Mouse (Mus musculus): Measurements from ENCODE around the gene Gemin6. TPM values are rescaled to one million over a fixed set of nuclear protein-coding genes. Genes with fewer than 3 reads are reported as not detected.
A peak's percentile ranks its signal among the peaks of the same experiment; 100 is the strongest.
"Not testable (repeated sequence)": the region's sequence is repeated elsewhere in the genome, so short reads cannot be mapped to it uniquely, and the experiment has no call there.

Gene Gemin6
- polyA plus RNA-seq (2015; fragmentation: Nextera tagmentation; extraction: Ambion mirVana), result 37.3 and 38.4 TPM in 2 replicates

GRCm38 (mm10) chr17:80224326-80225116 lies at the start of gene Gemin6:
Gene Gemin6 (plus strand): TSS chr17:80224441.
- ATAC-seq (ENCODE audit: low FRiP score, low read depth), result peak; percentile 98
- H3K4me1 ChIP-seq, result no peaks in the 10 kb centered on the region; the same call in 1 of the 2 replicates
- H3K27ac ChIP-seq, result peak within 1 kb of the TSS; percentile 91
- H3K4me2 ChIP-seq (replicated peaks), result peak within 1 kb of the TSS; percentile 76
- peak within 1 kb of the TSS; percentile 77 for H3K9ac ChIP-seq
- H3K9me3 ChIP-seq, result no peaks in the 10 kb centered on the region
- H3K4me3 ChIP-seq, result peak within 1 kb of the TSS; percentile 62
- H3K36me3 ChIP-seq, result peaks cover 8% of the 10 kb centered on the region; the same call in 1 of the 2 replicates
- WGBS, result under 1% methylated on average over 33 of the region's 33 CpGs
- no peaks in the 10 kb centered on the region for H3K27me3 ChIP-seq

DNA sequence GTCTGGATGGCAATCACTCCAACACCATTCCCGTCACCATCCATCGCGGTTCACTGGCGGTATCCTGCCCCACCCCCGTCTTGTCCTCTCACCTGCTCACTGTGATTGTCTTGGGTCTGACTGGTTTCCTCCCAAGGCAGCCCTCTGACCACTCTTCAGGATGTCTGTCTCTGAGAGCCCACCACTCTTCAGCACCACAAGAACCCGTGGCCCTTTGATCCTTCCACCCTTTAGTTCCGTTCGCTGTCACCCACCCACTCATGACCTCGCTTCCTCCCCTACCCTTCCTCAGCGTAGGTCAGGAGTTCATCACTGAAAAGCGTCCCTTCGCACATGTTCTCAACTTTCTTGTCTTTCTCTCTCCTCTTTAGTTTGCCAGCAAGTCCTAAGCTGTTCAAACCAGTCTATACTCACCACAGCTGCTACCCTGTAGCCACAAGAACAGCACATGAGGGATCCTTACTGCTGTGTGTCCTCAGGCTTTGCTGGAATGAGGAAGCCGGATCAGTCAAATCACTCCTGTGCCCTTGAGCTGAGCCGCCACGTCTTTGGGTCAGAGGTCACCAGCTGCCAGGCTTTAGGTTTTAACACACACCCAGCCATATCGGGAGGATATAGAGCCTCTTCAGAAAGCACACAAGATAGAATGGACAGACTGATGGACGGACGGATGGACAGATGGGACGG lies 49.4 kb upstream of the Gemin6 start:
- Histone ChIP-seq H3K9me3 (no peaks in the 10 kb centered on the region), H3K9ac (no peak overlapping the region), H3K4me3 (no peak overlapping the region), H3K4me1 (no peaks in the 10 kb centered on the region), H3K4me2 (replicated peaks) (no peak overlapping the region), H3K27ac (no peak overlapping the region), H3K27me3 (no peaks in the 10 kb centered on the region), H3K36me3 (no peaks in the 10 kb centered on the region)
- 74% methylated on average over 19 of the region's 19 CpGs for WGBS
- no peak for ATAC-seq (ENCODE audit: low FRiP score, low read depth)

DNA sequence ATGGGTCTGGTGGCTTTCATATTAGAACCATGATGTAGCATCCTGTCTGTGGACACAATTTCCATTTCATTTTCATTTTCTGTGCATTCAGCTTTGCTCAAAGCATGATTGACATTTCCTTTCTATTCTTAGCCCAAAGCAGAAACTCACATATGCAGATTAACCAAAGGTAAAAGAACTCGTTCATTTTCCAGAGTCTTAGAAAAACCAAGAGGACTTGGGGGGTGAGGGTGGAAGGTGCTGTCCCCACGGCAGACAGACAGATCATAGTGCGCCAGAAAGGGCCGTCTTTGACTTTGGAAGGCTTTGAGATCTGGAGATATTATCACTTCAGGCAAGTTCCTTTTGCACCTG lies 48.9 kb upstream of the Gemin6 start:
- Histone ChIP-seq H3K4me1 (no peaks in the 10 kb centered on the region), H3K27ac (no peak overlapping the region), H3K4me2 (replicated peaks) (no peak overlapping the region), H3K4me3 (no peak overlapping the region), H3K9ac (no peak overlapping the region), H3K36me3 (no peaks in the 10 kb centered on the region), H3K9me3 (no peaks in the 10 kb centered on the region), H3K27me3 (no peaks in the 10 kb centered on the region)
- 84% methylated on average over 4 of the region's 4 CpGs for WGBS
- ATAC-seq (ENCODE audit: low FRiP score, low read depth), result no peak

DNA sequence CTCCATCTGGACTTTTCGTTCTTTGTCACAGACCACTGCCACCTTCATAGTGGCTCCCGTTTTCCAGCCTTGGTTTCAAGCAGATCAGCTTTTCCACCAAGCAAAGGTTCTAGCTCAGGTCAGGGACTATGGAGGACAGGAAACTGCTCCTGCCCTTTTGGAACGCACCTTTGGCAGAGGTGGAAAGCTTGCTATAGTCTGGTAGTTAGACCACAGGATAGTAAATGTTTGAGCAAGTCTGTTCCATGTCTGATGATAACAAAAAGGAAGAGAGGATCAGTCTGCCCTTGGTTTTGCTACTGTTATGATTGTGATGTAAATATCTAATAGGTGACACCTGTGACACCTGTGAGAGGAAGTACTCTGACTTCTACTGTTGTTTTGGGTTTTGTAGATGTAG lies 48.3 kb upstream of the Gemin6 start:
- Histone ChIP-seq H3K27ac (no peak overlapping the region), H3K4me3 (no peak overlapping the region), H3K4me2 (replicated peaks) (no peak overlapping the region), H3K9ac (no peak overlapping the region), H3K27me3 (no peaks in the 10 kb centered on the region), H3K4me1 (no peaks in the 10 kb centered on the region), H3K36me3 (no peaks in the 10 kb centered on the region), H3K9me3 (no peaks in the 10 kb centered on the region)
- 93% methylated on average over 3 of the region's 3 CpGs for WGBS
- ATAC-seq (ENCODE audit: low FRiP score, low read depth), result no peak

DNA sequence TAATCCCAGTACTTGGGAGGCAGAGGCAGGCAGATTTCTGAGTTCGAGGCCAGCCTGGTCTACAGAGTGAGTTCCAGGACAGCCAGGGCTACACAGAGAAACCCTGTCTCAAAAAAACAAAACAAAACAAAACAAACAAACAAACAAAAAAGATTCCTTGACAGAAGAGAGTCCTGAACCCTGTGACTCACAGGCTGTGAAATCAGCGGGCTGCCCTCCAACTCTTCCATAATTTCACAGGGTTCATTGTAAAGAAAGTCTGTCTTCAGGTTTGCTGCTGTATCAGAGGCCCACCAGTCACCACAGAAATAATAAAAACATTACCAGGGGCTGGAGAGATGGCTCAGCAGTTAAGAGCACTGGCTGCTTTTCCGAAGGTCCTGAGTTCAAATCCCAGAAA lies 45.4 kb upstream of the Gemin6 start:
- H3K4me1 ChIP-seq; H3K4me2 ChIP-seq (replicated peaks); H3K27me3 ChIP-seq; H3K36me3 ChIP-seq; H3K9me3 ChIP-seq; H3K9ac ChIP-seq; H3K27ac ChIP-seq; H3K4me3 ChIP-seq; ATAC-seq (ENCODE audit: low FRiP score, low read depth): not testable (repeated sequence)
- 94% methylated on average over 3 of the region's 3 CpGs for WGBS

- Histone ChIP-seq H3K4me2 (replicated peaks) (no peak overlapping the region), H3K4me1 (no peaks in the 10 kb centered on the region), H3K36me3 (no peaks in the 10 kb centered on the region), H3K9ac (no peak overlapping the region), H3K27ac (no peak overlapping the region), H3K27me3 (no peaks in the 10 kb centered on the region), H3K4me3 (no peak overlapping the region), H3K9me3 (no peaks in the 10 kb centered on the region)
- ATAC-seq (ENCODE audit: low FRiP score, low read depth), result peak; percentile 83; the same call in 1 of the 2 replicates
- WGBS, result 0% methylated on average over 6 of the region's 6 CpGs
Observed at GRCm38 (mm10) chr17:80179959-80180358, 44.3 kb upstream of the Gemin6 start.

GRCm38 (mm10) chr17:80180468-80180867 lies 43.8 kb upstream of the Gemin6 start:
- Histone ChIP-seq H3K27ac (no peak overlapping the region), H3K9ac (no peak overlapping the region), H3K4me2 (replicated peaks) (no peak overlapping the region), H3K36me3 (no peaks in the 10 kb centered on the region), H3K27me3 (no peaks in the 10 kb centered on the region), H3K4me1 (no peaks in the 10 kb centered on the region), H3K9me3 (no peaks in the 10 kb centered on the region), H3K4me3 (no peak overlapping the region)
- ATAC-seq (ENCODE audit: low FRiP score, low read depth), result no peak

- Histone ChIP-seq H3K4me3 (no peak overlapping the region), H3K4me1 (no peaks in the 10 kb centered on the region), H3K9ac (no peak overlapping the region), H3K9me3 (0 out of 2 replicates have a peak, but pooled peaks cover 3% of the 10 kb centered on the region), H3K4me2 (replicated peaks) (no peak overlapping the region), H3K36me3 (no peaks in the 10 kb centered on the region), H3K27me3 (no peaks in the 10 kb centered on the region), H3K27ac (no peak overlapping the region)
- 84% methylated on average over 10 of the region's 10 CpGs for WGBS
- ATAC-seq (ENCODE audit: low FRiP score, low read depth), result no peak
Observed at GRCm38 (mm10) chr17:80183615-80184014, 40.6 kb upstream of the Gemin6 start.

DNA sequence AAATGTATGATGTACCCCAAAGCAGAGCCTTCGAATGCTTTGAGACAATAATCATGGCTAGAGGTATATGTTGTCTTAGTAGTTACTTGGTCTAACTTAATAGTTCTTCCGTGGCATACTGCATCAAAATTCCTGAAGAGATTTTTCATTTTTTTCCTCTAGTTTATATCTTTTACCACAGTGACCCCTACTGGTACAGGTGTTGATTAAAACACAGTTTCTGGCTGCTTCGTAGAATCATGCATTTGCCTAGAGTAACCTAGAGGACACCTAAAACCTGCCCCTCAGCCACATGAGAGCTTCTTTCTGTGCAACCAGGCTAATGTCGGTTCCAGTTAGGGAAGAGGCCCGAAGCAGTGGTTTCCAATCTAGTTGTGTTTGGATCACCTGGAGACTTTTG lies 31.2 kb upstream of the Gemin6 start:
- Histone ChIP-seq H3K9ac (no peak overlapping the region), H3K27me3 (no peaks in the 10 kb centered on the region), H3K4me3 (no peak overlapping the region), H3K4me1 (peaks cover 7% of the 10 kb centered on the region), H3K9me3 (no peaks in the 10 kb centered on the region), H3K4me2 (replicated peaks) (no peak overlapping the region), H3K27ac (no peak overlapping the region), H3K36me3 (peaks cover 37% of the 10 kb centered on the region)
- 76% methylated on average over 5 of the region's 5 CpGs for WGBS
- no peak for ATAC-seq (ENCODE audit: low FRiP score, low read depth)

DNA sequence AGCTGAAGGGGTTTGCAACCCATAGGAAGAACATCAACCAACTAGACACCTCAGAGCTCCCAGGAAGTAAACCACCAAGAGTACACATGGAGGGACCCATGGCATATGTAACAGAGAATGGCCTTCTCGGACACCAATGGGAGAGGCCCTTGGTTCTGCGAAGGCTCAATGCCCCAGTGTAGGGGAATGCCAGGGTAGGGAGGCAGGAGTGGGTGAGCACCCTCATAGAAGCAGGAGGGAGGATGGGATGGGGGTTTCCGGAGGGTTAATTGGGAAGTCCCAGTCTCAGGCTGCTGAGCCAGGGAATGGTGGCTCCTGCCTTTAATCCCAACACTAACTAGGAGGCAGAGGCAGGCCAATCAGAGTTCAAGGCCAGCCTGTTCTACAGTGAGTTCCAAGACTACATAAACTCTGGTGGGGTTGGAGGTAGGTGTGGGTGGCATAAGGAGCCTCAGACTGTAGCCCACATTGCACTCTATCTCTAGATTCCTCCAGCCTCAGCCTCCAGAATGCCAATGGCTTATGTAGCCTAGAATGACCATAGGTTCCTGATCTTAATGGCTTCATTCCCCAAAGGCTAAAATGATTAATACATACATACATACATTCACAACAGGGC lies 25.0 kb upstream of the Gemin6 start:
- peaks cover 6% of the 10 kb centered on the region; the same call in 1 of the 2 replicates for H3K4me1 ChIP-seq
- no peak overlapping the region for H3K9ac ChIP-seq
- no peaks in the 10 kb centered on the region for H3K27me3 ChIP-seq
- H3K36me3 ChIP-seq, result peaks cover 84% of the 10 kb centered on the region
- no peaks in the 10 kb centered on the region for H3K9me3 ChIP-seq
- no peak overlapping the region for H3K4me2 ChIP-seq (replicated peaks)
- WGBS, result 86% methylated on average over 3 of the region's 3 CpGs
- no peak overlapping the region for H3K4me3 ChIP-seq
- ATAC-seq (ENCODE audit: low FRiP score, low read depth), result no peak
- H3K27ac ChIP-seq, result no peak overlapping the region

- peak overlapping the region; percentile 99 for H3K9ac ChIP-seq
- no peaks in the 10 kb centered on the region for H3K9me3 ChIP-seq
- H3K36me3 ChIP-seq, result peaks cover 37% of the 10 kb centered on the region
- H3K4me1 ChIP-seq, result peaks cover 17% of the 10 kb centered on the region; the same call in 1 of the 2 replicates
- WGBS, result 25% methylated on average over 5 of the region's 5 CpGs
- H3K4me3 ChIP-seq, result peak overlapping the region; percentile 94
- H3K27me3 ChIP-seq, result no peaks in the 10 kb centered on the region
- H3K4me2 ChIP-seq (replicated peaks), result peak overlapping the region; percentile 92
- peak overlapping the region; percentile 99; the same call in 1 of the 2 replicates for H3K27ac ChIP-seq
- ATAC-seq (ENCODE audit: low FRiP score, low read depth), result no peak
Observed at GRCm38 (mm10) chr17:80205657-80206056, 18.6 kb upstream of the Gemin6 start.

GRCm38 (mm10) chr17:80206301-80206670 lies 18.0 kb upstream of the Gemin6 start:
- Histone ChIP-seq H3K4me3 (peak overlapping the region; percentile 94), H3K4me2 (replicated peaks) (peak overlapping the region; percentile 92), H3K36me3 (peaks cover 33% of the 10 kb centered on the region), H3K9me3 (no peaks in the 10 kb centered on the region), H3K27me3 (no peaks in the 10 kb centered on the region), H3K4me1 (peaks cover 17% of the 10 kb centered on the region; the same call in 1 of the 2 replicates), H3K27ac (peak overlapping the region; percentile 99), H3K9ac (peak overlapping the region; percentile 99)
- WGBS, result under 1% methylated on average over 36 of the region's 36 CpGs
- ATAC-seq (ENCODE audit: low FRiP score, low read depth), result peak; percentile 48

All from limb, embryonic 13.5 days (tissue).